Mouse (Mus musculus): Measurements from ENCODE around the gene Gpatch2l. TPM values are rescaled to one million over a fixed set of nuclear protein-coding genes. Genes with fewer than 3 reads are reported as not detected.

Gene Gpatch2l
- total and polyA plus RNA-seq, 3 experiments, result 5.5 to 8.5 (median 8.0) TPM

DNA sequence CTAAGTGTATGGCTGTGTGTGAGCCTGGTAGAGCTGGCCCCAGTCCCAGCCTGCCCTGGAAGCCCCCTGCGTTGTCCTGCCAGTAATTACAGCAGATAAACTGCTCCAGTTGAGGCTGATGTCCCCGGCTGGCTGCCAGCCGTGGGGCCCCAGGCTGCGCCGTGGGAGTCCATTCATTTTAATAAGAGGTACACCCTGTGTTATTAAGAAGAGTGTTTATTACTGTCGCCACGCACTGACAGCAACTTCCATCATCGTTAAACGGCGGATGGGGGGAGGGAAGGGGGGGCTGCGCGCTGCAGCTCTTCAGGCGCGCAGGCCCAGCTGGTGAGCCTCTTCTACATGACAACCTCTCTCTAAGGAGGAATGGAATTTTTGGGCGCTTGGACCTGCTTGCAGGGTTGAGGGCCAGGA is 49.6 kb upstream of the Gpatch2l start:
- dilution Hi-C loops (cut with MboI; ENCODE audit: extremely low pct_ligation_motif_present, extremely low pct_unique_long_range_greater_than_20kb, low sequenced_read_pairs), result no loop called here

DNA sequence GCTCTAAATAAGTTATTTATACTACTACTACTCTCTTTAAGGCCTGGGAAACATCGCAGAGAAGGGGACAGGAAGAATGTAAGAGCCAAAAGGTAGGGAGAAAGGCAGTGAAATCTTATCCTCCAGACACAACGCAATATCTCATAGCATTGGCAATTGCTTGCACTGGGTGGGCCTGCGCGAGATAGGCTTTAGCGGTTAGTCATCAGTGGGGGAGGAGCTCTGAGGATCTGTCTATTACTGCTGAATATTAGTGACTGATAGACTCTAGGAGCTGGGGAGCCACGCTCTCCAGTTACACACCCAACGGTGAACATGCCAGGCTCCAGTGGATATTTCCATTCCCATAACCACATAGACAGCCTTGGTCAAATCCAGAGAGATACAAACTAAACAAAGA is 44.7 kb upstream of the Gpatch2l start:
- in situ Hi-C loops (cut with MboI; ENCODE audit: low pct_ligation_motif_present, low pct_unique_long_range_greater_than_20kb, low sequenced_read_pairs) (loop anchor here (10.0 kb wide), 1 partner anchor 208 kb away; no protein-coding TSS in a partner anchor), dilution Hi-C loops (cut with MboI; ENCODE audit: extremely low pct_ligation_motif_present, extremely low pct_unique_long_range_greater_than_20kb, low sequenced_read_pairs) (no loop called here)
- no peaks in the 10 kb centered on the region for H3K9me3 ChIP-seq (replicated peaks; ENCODE audit: low read length)
- TF ChIP-seq IRF4 (IDR thresholded peaks at IDR 0.05; ENCODE audit: low read depth, low read length), result no peak
- no peak for TF ChIP-seq ZC3H11A (IDR thresholded peaks at IDR 0.05; ENCODE audit: low read depth, low read length)
- TF ChIP-seq ZKSCAN1 (IDR thresholded peaks at IDR 0.05; ENCODE audit: borderline replicate concordance, low read depth, low read length), result no peak
- no peak for TF ChIP-seq UBTF (IDR thresholded peaks at IDR 0.05; ENCODE audit: low read depth, low read length)
- TF ChIP-seq POLR2AphosphoS2 (IDR thresholded peaks at IDR 0.05; ENCODE audit: low read depth, low read length), result no peak
- no peak for TF ChIP-seq TBP (conservative IDR thresholded peaks at IDR 0.05; ENCODE audit: low read depth, low read length)
- TF ChIP-seq ZMIZ1 (IDR thresholded peaks at IDR 0.05; ENCODE audit: low read depth, low read length), result no peak
- TF ChIP-seq CHD2 (IDR thresholded peaks at IDR 0.05; ENCODE audit: low read length), result no peak
- TF ChIP-seq SMC3 (IDR thresholded peaks at IDR 0.05; ENCODE audit: low read depth, low read length), result no peak
- TF ChIP-seq MXI1 (IDR thresholded peaks at IDR 0.05; ENCODE audit: low read depth, low read length), result no peak
- TF ChIP-seq PAX5 (IDR thresholded peaks at IDR 0.05; ENCODE audit: low read length), result no peak
- no peak for TF ChIP-seq RAD21 (IDR thresholded peaks at IDR 0.05; ENCODE audit: low read depth, low read length)
- no peak for TF ChIP-seq JUND (conservative IDR thresholded peaks at IDR 0.05; ENCODE audit: low read depth, low read length)
- no peak for TF ChIP-seq MAZ (IDR thresholded peaks at IDR 0.05; ENCODE audit: low read depth, low read length)
- TF ChIP-seq SIN3A (IDR thresholded peaks at IDR 0.05; ENCODE audit: low read length), result no peak
- no peak overlapping the region for H3K27ac ChIP-seq (ENCODE audit: insufficient read depth, low read depth)
- no peaks in the 10 kb centered on the region for H3K27me3 ChIP-seq (replicated peaks)
- H3K4me1 ChIP-seq (ENCODE audit: control insufficient read depth in 1 of 2, insufficient read depth in 2 of 2), result no peaks in the 10 kb centered on the region
- H3K4me2 ChIP-seq (ENCODE audit: insufficient read depth, low read depth, poor library complexity, severe bottlenecking), result no peak overlapping the region
- H3K4me3 ChIP-seq (replicated peaks in 1 of 3; ENCODE audit: low read depth in 2 of 3, low read length in 2 of 3, poor library complexity in 1 of 3), result no peak overlapping the region
- DNase-seq (ENCODE audit: extremely low read depth), result no peak
- no peaks in the 10 kb centered on the region for H3K79me2 ChIP-seq (replicated peaks; ENCODE audit: control insufficient read depth, extremely low read depth, insufficient read depth, poor library complexity, severe bottlenecking)
- H3K36me3 ChIP-seq (replicated peaks in 1 of 2; ENCODE audit: control insufficient read depth in 1 of 2, insufficient read depth in 1 of 2, low read length in 1 of 2), result no peaks in the 10 kb centered on the region
- H3K9ac ChIP-seq (ENCODE audit: insufficient read depth, low read depth), result no peak overlapping the region

More for the DNA sequence above, 49.6 kb upstream of the Gpatch2l start:
- H3K4me1 ChIP-seq (ENCODE audit: control insufficient read depth in 1 of 2, insufficient read depth in 2 of 2), result peaks cover 0 to 3% of the 10 kb centered on the region in 2 experiments; a peak in 1 of 4 replicates
- TF ChIP-seq ZMIZ1 (IDR thresholded peaks at IDR 0.05; ENCODE audit: low read depth, low read length), result no peak
- TF ChIP-seq CHD2 (IDR thresholded peaks at IDR 0.05; ENCODE audit: low read length), result no peak
- TF ChIP-seq JUND (conservative IDR thresholded peaks at IDR 0.05; ENCODE audit: low read depth, low read length), result no peak
- TF ChIP-seq USF1 (IDR thresholded peaks at IDR 0.05; ENCODE audit: low read depth, low read length), result no peak
- no peak for TF ChIP-seq HCFC1 (IDR thresholded peaks at IDR 0.05; ENCODE audit: low read depth, low read length)
- TF ChIP-seq MXI1 (IDR thresholded peaks at IDR 0.05; ENCODE audit: low read depth, low read length), result no peak
- no peak overlapping the region for H3K4me3 ChIP-seq (replicated peaks in 1 of 3; ENCODE audit: low read depth in 2 of 3, low read length in 2 of 3, poor library complexity in 1 of 3)
- H3K27ac ChIP-seq (ENCODE audit: insufficient read depth, low read depth), result no peak overlapping the region
- DNase-seq (ENCODE audit: extremely low read depth), result no peak
- H3K36me3 ChIP-seq (replicated peaks in 1 of 2; ENCODE audit: control insufficient read depth in 1 of 2, insufficient read depth in 1 of 2, low read length in 1 of 2), result no peaks in the 10 kb centered on the region
- H3K79me2 ChIP-seq (replicated peaks; ENCODE audit: control insufficient read depth, extremely low read depth, insufficient read depth, poor library complexity, severe bottlenecking), result no peaks in the 10 kb centered on the region
- H3K27me3 ChIP-seq (replicated peaks), result no peaks in the 10 kb centered on the region
- no peak overlapping the region for H3K9ac ChIP-seq (ENCODE audit: insufficient read depth, low read depth)
- in situ Hi-C loops (cut with MboI; ENCODE audit: low pct_ligation_motif_present, low pct_unique_long_range_greater_than_20kb, low sequenced_read_pairs), result loop anchor here (10.0 kb wide), 1 partner anchor 213 kb away; no protein-coding TSS in a partner anchor
- H3K4me2 ChIP-seq (ENCODE audit: insufficient read depth, low read depth, poor library complexity, severe bottlenecking), result no peak overlapping the region
- no peaks in the 10 kb centered on the region for H3K9me3 ChIP-seq (replicated peaks; ENCODE audit: low read length)
